Mouse (Mus musculus) heart, adult 11 months (tissue): ENCODE results near the gene Neu1.

ENCODE experiments used
- DNase-seq: peaks from one replicate; pipeline ENCODE4 v3.0.0; 2022

The Neu1 gene

GRCm38 (mm10) chr17:34902895-34903294 lies 28.2 kb upstream of the Neu1 start:
- DNase-seq: no peak

- no peak for DNase-seq
Observed at GRCm38 (mm10) chr17:34910982-34911381, 20.1 kb upstream of the Neu1 start.

GRCm38 (mm10) chr17:34911945-34912351 lies 19.1 kb upstream of the Neu1 start:
- peak; percentile 96 for DNase-seq

GRCm38 (mm10) chr17:34913930-34914665 lies 17.0 kb upstream of the Neu1 start, which contains the start of gene Slc44a4:
Gene Slc44a4, plus strand, starts transcription at chr17:34914466.
- DNase-seq: no peak

GRCm38 (mm10) chr17:34915410-34915831 lies 15.6 kb upstream of the Neu1 start:
- no peak for DNase-seq

GRCm38 (mm10) chr17:34916316-34916715 lies 14.7 kb upstream of the Neu1 start:
- DNase-seq: no peak

- no peak for DNase-seq
Observed at GRCm38 (mm10) chr17:34917188-34917587, 13.9 kb upstream of the Neu1 start.

- no peak for DNase-seq
Observed at GRCm38 (mm10) chr17:34922939-34923338, 8.1 kb upstream of the Neu1 start.

- DNase-seq: no peak
Observed at GRCm38 (mm10) chr17:34924258-34924657, 6.8 kb upstream of the Neu1 start.

- DNase-seq: no peak
Observed at GRCm38 (mm10) chr17:34927306-34928019, 3.6 kb upstream of the Neu1 start.

- DNase-seq: no peak
Observed at GRCm38 (mm10) chr17:34928841-34929240, 2.2 kb upstream of the Neu1 start.

- DNase-seq: peak; percentile 93
Observed at GRCm38 (mm10) chr17:34931735-34932098, 664 bp downstream of the Neu1 start.

GRCm38 (mm10) chr17:34932287-34932686 lies 1.2 kb downstream of the Neu1 start:
- no peak for DNase-seq

- DNase-seq: no peak
Observed at GRCm38 (mm10) chr17:34934031-34934430, 3.0 kb downstream of the Neu1 start.

- DNase-seq: peak; percentile 96
Observed at GRCm38 (mm10) chr17:34934830-34935229, 3.8 kb downstream of the Neu1 start.

GRCm38 (mm10) chr17:34937960-34938505 lies 7.0 kb downstream of the Neu1 start:
- DNase-seq: no peak

- peak; percentile 96 for DNase-seq
Observed at GRCm38 (mm10) chr17:34941344-34942041, 10.4 kb downstream of the Neu1 start.

GRCm38 (mm10) chr17:34943128-34943815 lies 12.2 kb downstream of the Neu1 start:
- DNase-seq: no peak

GRCm38 (mm10) chr17:34944362-34944761 lies 13.3 kb downstream of the Neu1 start:
- DNase-seq: no peak

GRCm38 (mm10) chr17:34946486-34947140 lies 15.6 kb downstream of the Neu1 start:
- DNase-seq: no peak

GRCm38 (mm10) chr17:34947606-34948005 lies 16.6 kb downstream of the Neu1 start:
- no peak for DNase-seq
